Mouse (Mus musculus): ENCODE data around the gene Hcst. TPM values are rescaled to one million over a fixed set of nuclear protein-coding genes. Genes with fewer than 3 reads are reported as not detected.

Gene Hcst
- polyA plus RNA-seq, 1 experiment from 2014 or later = 6.7 TPM

- H3K4me3 ChIP-seq (replicated peaks) = no peak overlapping the region
- H3K9me3 ChIP-seq (replicated peaks) = no peaks in the 10 kb centered on the region
- H3K9ac ChIP-seq = no peak overlapping the region
- H3K36me3 ChIP-seq (replicated peaks) = no peaks in the 10 kb centered on the region
- H3K4me1 ChIP-seq (replicated peaks) = peaks cover 9% of the 10 kb centered on the region
- no peak for ATAC-seq (ENCODE audit: insufficient read depth)
- 14% methylated on average over 25 of the region's 25 CpGs for WGBS (ENCODE audit: insufficient replicate concordance)
- H3K27me3 ChIP-seq = peaks cover 63% of the 10 kb centered on the region
- H3K27ac ChIP-seq (replicated peaks) = no peak overlapping the region
- peak overlapping the region; percentile 45 for H3K4me2 ChIP-seq
Observed at GRCm38 (mm10) chr7:30453327-30453726, 33.7 kb upstream of the Hcst start.

- no peaks in the 10 kb centered on the region for H3K36me3 ChIP-seq (replicated peaks)
- no peak overlapping the region for H3K4me3 ChIP-seq (replicated peaks)
- H3K4me1 ChIP-seq (replicated peaks) = peaks cover 9% of the 10 kb centered on the region
- H3K27me3 ChIP-seq = peaks cover 53% of the 10 kb centered on the region
- H3K9ac ChIP-seq = no peak overlapping the region
- H3K27ac ChIP-seq (replicated peaks) = no peak overlapping the region
- H3K9me3 ChIP-seq (replicated peaks) = no peaks in the 10 kb centered on the region
- H3K4me2 ChIP-seq = no peak overlapping the region
- no peak for ATAC-seq (ENCODE audit: insufficient read depth)
- 55% methylated on average over 7 of the region's 7 CpGs for WGBS (ENCODE audit: insufficient replicate concordance)
Observed at GRCm38 (mm10) chr7:30450241-30450640, 30.6 kb upstream of the Hcst start.

GRCm38 (mm10) chr7:30444971-30445751, 25.5 kb upstream of the Hcst start, which contains the start of gene Aplp1:
Gene Aplp1, minus strand, starts transcription at chr7:30445535.
- H3K9me3 ChIP-seq (replicated peaks) = no peaks in the 10 kb centered on the region
- H3K4me3 ChIP-seq (replicated peaks) = peak within 1 kb of the TSS; percentile 57
- H3K9ac ChIP-seq = no peak within 1 kb of the TSS
- H3K4me2 ChIP-seq = peak within 1 kb of the TSS; percentile 76
- ATAC-seq (ENCODE audit: insufficient read depth) = peak; percentile 30; the same call in 1 of the 2 replicates
- H3K27ac ChIP-seq (replicated peaks) = no peak within 1 kb of the TSS
- H3K27me3 ChIP-seq = peaks cover 63% of the 10 kb centered on the region
- peaks cover 15% of the 10 kb centered on the region for H3K4me1 ChIP-seq (replicated peaks)
- no peaks in the 10 kb centered on the region for H3K36me3 ChIP-seq (replicated peaks)
- under 1% methylated on average over 62 of the region's 72 CpGs for whole genome bisulfite sequencing (ENCODE audit: insufficient replicate concordance)

- Histone ChIP-seq H3K4me3 (replicated peaks) (peak overlapping the region; percentile 57), H3K4me2 (peak overlapping the region; percentile 76), H3K36me3 (replicated peaks) (no peaks in the 10 kb centered on the region), H3K4me1 (replicated peaks) (peaks cover 15% of the 10 kb centered on the region), H3K9me3 (replicated peaks) (no peaks in the 10 kb centered on the region), H3K9ac (no peak overlapping the region), H3K27me3 (peaks cover 70% of the 10 kb centered on the region), H3K27ac (replicated peaks) (no peak overlapping the region)
- 2% methylated on average over 38 of the region's 38 CpGs for WGBS (ENCODE audit: insufficient replicate concordance)
- no peak for ATAC-seq (ENCODE audit: insufficient read depth)
Observed at GRCm38 (mm10) chr7:30444154-30444970, 24.7 kb upstream of the Hcst start.

- Histone ChIP-seq H3K27me3 (peaks cover 70% of the 10 kb centered on the region), H3K9ac (no peak overlapping the region), H3K4me3 (replicated peaks) (no peak overlapping the region), H3K36me3 (replicated peaks) (no peaks in the 10 kb centered on the region), H3K27ac (replicated peaks) (no peak overlapping the region), H3K9me3 (replicated peaks) (no peaks in the 10 kb centered on the region), H3K4me1 (replicated peaks) (peaks cover 15% of the 10 kb centered on the region), H3K4me2 (peak overlapping the region; percentile 76; the same call in 1 of the 2 replicates)
- WGBS (ENCODE audit: insufficient replicate concordance) = 14% methylated on average over 9 of the region's 9 CpGs
- no peak for ATAC-seq (ENCODE audit: insufficient read depth)
Observed at GRCm38 (mm10) chr7:30443696-30444095, 24.0 kb upstream of the Hcst start.

GRCm38 (mm10) chr7:30440697-30441096, 21.0 kb upstream of the Hcst start:
- H3K4me2 ChIP-seq = no peak overlapping the region
- H3K27ac ChIP-seq (replicated peaks) = no peak overlapping the region
- no peak overlapping the region for H3K4me3 ChIP-seq (replicated peaks)
- peaks cover 70% of the 10 kb centered on the region for H3K27me3 ChIP-seq
- no peak for ATAC-seq (ENCODE audit: insufficient read depth)
- peaks cover 17% of the 10 kb centered on the region for H3K4me1 ChIP-seq (replicated peaks)
- no peak overlapping the region for H3K9ac ChIP-seq
- WGBS (ENCODE audit: insufficient replicate concordance) = 28% methylated on average over 4 of the region's 5 CpGs
- no peaks in the 10 kb centered on the region for H3K36me3 ChIP-seq (replicated peaks)
- no peaks in the 10 kb centered on the region for H3K9me3 ChIP-seq (replicated peaks)

- Histone ChIP-seq H3K27ac (replicated peaks) (no peak overlapping the region), H3K4me2 (no peak overlapping the region), H3K9ac (no peak overlapping the region), H3K27me3 (peaks cover 70% of the 10 kb centered on the region), H3K36me3 (replicated peaks) (no peaks in the 10 kb centered on the region), H3K4me1 (replicated peaks) (peaks cover 12% of the 10 kb centered on the region; the same call in 1 of the 2 replicates), H3K9me3 (replicated peaks) (no peaks in the 10 kb centered on the region), H3K4me3 (replicated peaks) (no peak overlapping the region)
- 70% methylated on average over 13 of the region's 13 CpGs for WGBS (ENCODE audit: insufficient replicate concordance)
- no peak for ATAC-seq (ENCODE audit: insufficient read depth)
Observed at GRCm38 (mm10) chr7:30439734-30440133, 20.1 kb upstream of the Hcst start.

- Histone ChIP-seq H3K4me1 (replicated peaks) (0 out of 2 replicates have a peak, but pooled peaks cover 2% of the 10 kb centered on the region), H3K4me2 (no peak overlapping the region), H3K36me3 (replicated peaks) (no peaks in the 10 kb centered on the region), H3K27ac (replicated peaks) (no peak overlapping the region), H3K9ac (no peak overlapping the region), H3K9me3 (replicated peaks) (no peaks in the 10 kb centered on the region), H3K4me3 (replicated peaks) (no peak overlapping the region), H3K27me3 (peaks cover 44% of the 10 kb centered on the region)
- ATAC-seq (ENCODE audit: insufficient read depth) = no peak
- WGBS (ENCODE audit: insufficient replicate concordance) = 14% methylated on average over 10 of the region's 10 CpGs
Observed at GRCm38 (mm10) chr7:30436879-30437278, 17.2 kb upstream of the Hcst start.

- Histone ChIP-seq H3K9ac (no peak overlapping the region), H3K9me3 (replicated peaks) (no peaks in the 10 kb centered on the region)
- no peak for ATAC-seq (ENCODE audit: insufficient read depth)
Observed at GRCm38 (mm10) chr7:30435156-30435555, 15.5 kb upstream of the Hcst start.

GRCm38 (mm10) chr7:30434701-30435100, 15.0 kb upstream of the Hcst start:
- 43% methylated on average over 10 of the region's 10 CpGs for WGBS (ENCODE audit: insufficient replicate concordance)
- Histone ChIP-seq H3K27me3 (peaks cover 30% of the 10 kb centered on the region), H3K9me3 (replicated peaks) (no peaks in the 10 kb centered on the region), H3K9ac (no peak overlapping the region), H3K36me3 (replicated peaks) (no peaks in the 10 kb centered on the region), H3K4me1 (replicated peaks) (0 out of 2 replicates have a peak, but pooled peaks cover 2% of the 10 kb centered on the region), H3K4me2 (no peak overlapping the region), H3K27ac (replicated peaks) (no peak overlapping the region), H3K4me3 (replicated peaks) (no peak overlapping the region)
- no peak for ATAC-seq (ENCODE audit: insufficient read depth)

More at GRCm38 (mm10) chr7:30435156-30435555, 15.5 kb upstream of the Hcst start:
- Histone ChIP-seq H3K27ac (replicated peaks) (no peak overlapping the region), H3K27me3 (peaks cover 34% of the 10 kb centered on the region), H3K4me2 (no peak overlapping the region), H3K4me3 (replicated peaks) (no peak overlapping the region), H3K36me3 (replicated peaks) (no peaks in the 10 kb centered on the region), H3K4me1 (replicated peaks) (0 out of 2 replicates have a peak, but pooled peaks cover 2% of the 10 kb centered on the region)
- 33% methylated on average over 9 of the region's 9 CpGs for WGBS (ENCODE audit: insufficient replicate concordance)

- Histone ChIP-seq H3K36me3 (replicated peaks) (no peaks in the 10 kb centered on the region), H3K9ac (no peak overlapping the region), H3K4me2 (no peak overlapping the region), H3K27me3 (peaks cover 27% of the 10 kb centered on the region), H3K9me3 (replicated peaks) (no peaks in the 10 kb centered on the region), H3K27ac (replicated peaks) (no peak overlapping the region), H3K4me3 (replicated peaks) (no peak overlapping the region), H3K4me1 (replicated peaks) (0 out of 2 replicates have a peak, but pooled peaks cover 2% of the 10 kb centered on the region)
- no peak for ATAC-seq (ENCODE audit: insufficient read depth)
- WGBS (ENCODE audit: insufficient replicate concordance) = 2% methylated on average over 10 of the region's 10 CpGs
Observed at GRCm38 (mm10) chr7:30434238-30434637, 14.6 kb upstream of the Hcst start.

All from liver, embryonic 15.5 days (tissue).